Mouse (Mus musculus): ENCODE results near the gene Serinc3. TPM values are rescaled to one million over a fixed set of nuclear protein-coding genes. Genes with fewer than 3 reads are reported as not detected.

Gene Serinc3
- polyA plus RNA-seq, 1 experiment from 2014 or later, result 31.2 TPM

DNA sequence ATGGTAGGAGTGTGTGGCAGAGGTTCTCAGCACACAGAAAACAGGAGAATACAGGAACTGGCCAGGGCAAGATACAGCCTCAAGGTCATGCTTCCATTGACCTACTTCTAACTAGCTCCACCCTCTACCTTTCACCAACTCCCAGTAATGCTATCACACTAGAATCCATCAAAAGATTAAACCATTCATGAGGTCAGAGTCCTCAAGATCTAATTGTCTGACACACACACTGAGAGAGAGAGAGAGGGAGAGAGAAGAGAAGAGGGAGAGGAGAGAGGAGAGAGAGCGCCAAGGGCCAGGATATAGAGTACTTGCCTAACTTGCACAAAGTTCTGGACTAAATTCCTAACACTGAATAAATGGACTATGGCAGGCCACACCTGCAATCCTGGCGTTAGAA is 37.4 kb upstream of the Serinc3 start:
- no peak overlapping the region for H3K4me2 ChIP-seq
- H3K36me3 ChIP-seq, result no peaks in the 10 kb centered on the region
- ATAC-seq (ENCODE audit: low FRiP score, low read depth), result no peak
- no peak overlapping the region for H3K9ac ChIP-seq
- no peaks in the 10 kb centered on the region for H3K27me3 ChIP-seq
- H3K27ac ChIP-seq (replicated peaks), result no peak overlapping the region
- H3K4me3 ChIP-seq, result no peak overlapping the region
- no peaks in the 10 kb centered on the region for H3K9me3 ChIP-seq
- H3K4me1 ChIP-seq (replicated peaks), result no peaks in the 10 kb centered on the region; the same call in 1 of the 2 replicates
- 94% methylated on average over 2 of the region's 2 CpGs for WGBS

- no peak for ATAC-seq (ENCODE audit: low FRiP score, low read depth)
- Histone ChIP-seq H3K4me2 (no peak overlapping the region), H3K36me3 (no peaks in the 10 kb centered on the region), H3K9ac (no peak overlapping the region), H3K9me3 (no peaks in the 10 kb centered on the region), H3K27me3 (no peaks in the 10 kb centered on the region), H3K4me1 (replicated peaks) (peaks cover 9% of the 10 kb centered on the region), H3K27ac (replicated peaks) (no peak overlapping the region), H3K4me3 (no peak overlapping the region)
- WGBS, result 91% methylated on average over 3 of the region's 3 CpGs
Observed at GRCm38 (mm10) chr2:163676745-163677144, 31.8 kb upstream of the Serinc3 start.

GRCm38 (mm10) chr2:163676321-163676720 is 31.4 kb upstream of the Serinc3 start:
- H3K4me3 ChIP-seq, result no peak overlapping the region

DNA sequence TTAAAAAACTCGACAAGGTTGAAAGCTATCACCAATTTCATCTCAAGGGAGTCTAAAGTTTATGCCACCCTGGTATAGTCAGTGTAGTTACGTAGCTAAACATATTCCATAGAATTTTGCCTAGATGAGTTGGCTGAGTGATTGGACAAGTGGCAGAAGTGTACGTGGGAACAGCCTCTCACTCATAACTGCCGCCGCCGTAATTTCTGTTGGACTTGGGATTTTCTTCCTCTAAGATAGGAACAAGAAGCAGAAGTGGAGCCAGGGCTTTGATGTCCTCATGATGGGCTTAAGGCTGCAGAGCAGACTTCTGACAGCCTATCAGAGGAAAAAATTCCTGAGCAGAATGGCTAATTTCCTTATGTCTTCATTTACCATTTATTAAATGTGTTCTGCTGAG is 30.7 kb upstream of the Serinc3 start:
- Histone ChIP-seq H3K9ac (no peak overlapping the region), H3K4me3 (no peak overlapping the region), H3K9me3 (no peaks in the 10 kb centered on the region), H3K4me2 (no peak overlapping the region), H3K4me1 (replicated peaks) (peaks cover 9% of the 10 kb centered on the region), H3K36me3 (no peaks in the 10 kb centered on the region), H3K27ac (replicated peaks) (no peak overlapping the region), H3K27me3 (no peaks in the 10 kb centered on the region)
- WGBS, result 77% methylated on average over 6 of the region's 6 CpGs
- no peak for ATAC-seq (ENCODE audit: low FRiP score, low read depth)

More at GRCm38 (mm10) chr2:163676321-163676720, 31.4 kb upstream of the Serinc3 start:
- no peak for ATAC-seq (ENCODE audit: low FRiP score, low read depth)
- Histone ChIP-seq H3K36me3 (no peaks in the 10 kb centered on the region), H3K27ac (replicated peaks) (no peak overlapping the region), H3K4me1 (replicated peaks) (peaks cover 9% of the 10 kb centered on the region), H3K4me2 (no peak overlapping the region), H3K27me3 (no peaks in the 10 kb centered on the region), H3K9ac (no peak overlapping the region), H3K9me3 (no peaks in the 10 kb centered on the region)
- WGBS, result 94% methylated on average over 4 of the region's 4 CpGs

DNA sequence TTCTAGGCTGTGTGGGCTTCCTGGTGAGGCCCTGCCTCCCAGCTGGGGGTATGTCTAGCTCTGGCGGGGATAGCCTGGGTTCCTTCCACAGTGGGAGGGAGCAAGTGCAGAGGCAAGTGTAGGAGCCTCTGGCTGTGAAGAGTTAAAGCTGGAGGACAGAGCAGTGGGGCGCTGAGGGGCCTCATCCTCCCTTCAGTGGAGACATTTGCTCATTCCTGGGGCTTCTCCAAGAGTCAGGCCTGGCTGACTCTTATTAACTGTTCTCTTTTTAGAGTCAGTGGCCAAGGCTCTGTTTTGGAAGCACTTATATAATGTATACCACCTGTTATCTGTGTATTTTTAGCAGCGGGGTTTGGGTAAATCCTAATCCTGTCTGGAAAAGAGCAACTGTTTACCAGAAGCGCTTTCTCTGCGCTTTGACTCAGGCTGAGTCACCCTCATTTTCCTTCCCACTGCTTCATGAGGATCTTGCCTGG is 30.3 kb upstream of the Serinc3 start:
- Histone ChIP-seq H3K36me3 (no peaks in the 10 kb centered on the region), H3K4me2 (no peak overlapping the region), H3K9ac (no peak overlapping the region), H3K4me3 (no peak overlapping the region), H3K9me3 (no peaks in the 10 kb centered on the region), H3K27ac (replicated peaks) (no peak overlapping the region), H3K4me1 (replicated peaks) (peaks cover 9% of the 10 kb centered on the region), H3K27me3 (no peaks in the 10 kb centered on the region)
- ATAC-seq (ENCODE audit: low FRiP score, low read depth), result no peak
- WGBS, result 51% methylated on average over 5 of the region's 5 CpGs

GRCm38 (mm10) chr2:163674397-163674796 is 29.5 kb upstream of the Serinc3 start:
- peaks cover 9% of the 10 kb centered on the region for H3K4me1 ChIP-seq (replicated peaks)
- no peak overlapping the region for H3K4me2 ChIP-seq
- no peak for ATAC-seq (ENCODE audit: low FRiP score, low read depth)
- no peak overlapping the region for H3K9ac ChIP-seq
- 68% methylated on average over 5 of the region's 5 CpGs for WGBS
- H3K36me3 ChIP-seq, result no peaks in the 10 kb centered on the region
- H3K27me3 ChIP-seq, result no peaks in the 10 kb centered on the region
- no peaks in the 10 kb centered on the region for H3K9me3 ChIP-seq
- H3K4me3 ChIP-seq, result no peak overlapping the region
- H3K27ac ChIP-seq (replicated peaks), result no peak overlapping the region

GRCm38 (mm10) chr2:163670872-163671594 is 26.1 kb upstream of the Serinc3 start:
- 89% methylated on average over 11 of the region's 11 CpGs for WGBS
- Histone ChIP-seq H3K4me1 (replicated peaks) (peaks cover 9% of the 10 kb centered on the region), H3K36me3 (no peaks in the 10 kb centered on the region), H3K4me3 (no peak overlapping the region), H3K27ac (replicated peaks) (no peak overlapping the region), H3K9me3 (no peaks in the 10 kb centered on the region), H3K4me2 (no peak overlapping the region), H3K9ac (no peak overlapping the region), H3K27me3 (no peaks in the 10 kb centered on the region)
- no peak for ATAC-seq (ENCODE audit: low FRiP score, low read depth)

DNA sequence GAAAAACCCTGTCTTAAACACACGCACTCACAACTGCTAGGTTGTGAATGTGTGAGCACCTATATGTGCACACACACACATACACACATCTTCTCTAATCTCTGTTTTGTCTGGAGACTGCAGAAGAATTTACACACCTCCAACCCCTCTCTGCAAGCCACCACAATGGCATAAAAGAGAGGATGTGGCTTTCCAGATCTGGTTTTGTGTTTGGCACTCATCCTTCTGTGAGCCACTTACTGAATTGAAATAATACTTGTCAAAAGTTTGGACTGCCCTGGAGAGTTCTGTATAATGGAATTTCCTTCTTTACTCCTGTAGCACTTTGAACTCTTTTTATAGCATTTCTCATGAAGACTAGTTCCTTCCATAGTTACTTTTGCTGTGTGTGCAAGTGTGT is 22.1 kb upstream of the Serinc3 start:
- H3K27me3 ChIP-seq, result no peaks in the 10 kb centered on the region
- H3K4me2 ChIP-seq, result no peak overlapping the region
- H3K4me3 ChIP-seq, result no peak overlapping the region
- H3K9me3 ChIP-seq, result no peaks in the 10 kb centered on the region
- H3K27ac ChIP-seq (replicated peaks), result no peak overlapping the region
- no peak for ATAC-seq (ENCODE audit: low FRiP score, low read depth)
- no peak overlapping the region for H3K9ac ChIP-seq
- H3K36me3 ChIP-seq, result no peaks in the 10 kb centered on the region
- 88% methylated on average over 1 of the region's 1 CpGs for WGBS
- no peaks in the 10 kb centered on the region for H3K4me1 ChIP-seq (replicated peaks)

GRCm38 (mm10) chr2:163663930-163664329 is 19.0 kb upstream of the Serinc3 start:
- no peak overlapping the region for H3K9ac ChIP-seq
- H3K4me2 ChIP-seq, result no peak overlapping the region
- WGBS, result 60% methylated on average over 3 of the region's 3 CpGs
- H3K27ac ChIP-seq (replicated peaks), result no peak overlapping the region
- ATAC-seq (ENCODE audit: low FRiP score, low read depth), result no peak
- H3K4me1 ChIP-seq (replicated peaks), result peaks cover 21% of the 10 kb centered on the region
- no peaks in the 10 kb centered on the region for H3K36me3 ChIP-seq
- no peaks in the 10 kb centered on the region for H3K9me3 ChIP-seq
- H3K4me3 ChIP-seq, result no peak overlapping the region
- H3K27me3 ChIP-seq, result no peaks in the 10 kb centered on the region

DNA sequence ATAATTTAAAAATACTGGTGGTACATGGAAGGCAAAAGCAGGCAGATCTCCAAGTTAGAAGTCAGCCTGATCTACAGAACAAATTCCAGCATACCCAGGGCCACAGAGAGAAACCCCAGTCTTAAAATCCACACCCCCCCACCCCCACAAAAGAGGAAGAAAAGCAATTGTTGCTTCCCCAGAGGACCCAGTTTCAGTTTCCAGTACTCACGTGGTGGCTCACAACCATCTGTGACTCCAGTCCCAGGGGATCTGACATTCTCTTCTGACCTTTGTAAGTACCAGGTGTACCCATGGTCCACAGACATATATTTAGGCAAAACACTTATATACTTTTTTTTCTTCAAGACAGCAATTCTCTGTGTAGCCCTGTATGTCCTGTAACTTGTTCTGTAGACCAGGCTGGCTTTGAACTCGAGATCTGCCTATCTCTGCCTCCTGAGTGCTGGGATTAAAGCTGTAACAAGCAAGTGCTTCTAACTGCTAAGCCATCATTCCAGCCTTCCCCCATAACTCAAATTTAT is 17.8 kb upstream of the Serinc3 start:
- Histone ChIP-seq H3K9ac (no peak overlapping the region), H3K4me2 (no peak overlapping the region), H3K27me3 (no peaks in the 10 kb centered on the region), H3K9me3 (no peaks in the 10 kb centered on the region), H3K4me3 (no peak overlapping the region), H3K4me1 (replicated peaks) (peaks cover 25% of the 10 kb centered on the region), H3K27ac (replicated peaks) (no peak overlapping the region), H3K36me3 (no peaks in the 10 kb centered on the region)
- 79% methylated on average over 2 of the region's 2 CpGs for WGBS
- no peak for ATAC-seq (ENCODE audit: low FRiP score, low read depth)

DNA sequence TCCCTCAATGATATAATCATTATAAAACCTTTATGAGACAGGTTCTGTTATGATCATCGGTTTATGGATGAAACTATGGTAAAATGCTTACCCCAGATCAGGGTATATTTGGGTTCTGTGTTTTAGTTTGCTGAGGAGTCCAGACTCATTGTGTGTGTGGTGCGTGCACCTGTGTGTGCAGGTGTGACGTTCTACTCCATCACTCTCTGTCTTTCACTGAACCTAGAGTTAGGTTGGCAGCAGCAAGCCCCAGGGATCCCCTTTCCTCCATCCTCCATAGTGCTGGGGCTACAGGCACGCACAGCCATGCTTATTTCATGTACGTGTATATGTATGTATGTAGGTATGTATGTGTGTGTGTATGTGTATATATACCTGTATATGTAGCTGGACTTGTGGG is 17.1 kb upstream of the Serinc3 start:
- no peaks in the 10 kb centered on the region for H3K27me3 ChIP-seq
- no peaks in the 10 kb centered on the region for H3K36me3 ChIP-seq
- peaks cover 27% of the 10 kb centered on the region for H3K4me1 ChIP-seq (replicated peaks)
- no peak overlapping the region for H3K9ac ChIP-seq
- no peak overlapping the region for H3K4me2 ChIP-seq
- no peak overlapping the region for H3K27ac ChIP-seq (replicated peaks)
- H3K9me3 ChIP-seq, result no peaks in the 10 kb centered on the region
- WGBS, result 94% methylated on average over 5 of the region's 5 CpGs
- H3K4me3 ChIP-seq, result no peak overlapping the region
- ATAC-seq (ENCODE audit: low FRiP score, low read depth), result no peak

- WGBS, result 49% methylated on average over 6 of the region's 6 CpGs
- no peaks in the 10 kb centered on the region for H3K36me3 ChIP-seq
- no peak overlapping the region for H3K4me3 ChIP-seq
- H3K9me3 ChIP-seq, result no peaks in the 10 kb centered on the region
- no peaks in the 10 kb centered on the region for H3K27me3 ChIP-seq
- peaks cover 27% of the 10 kb centered on the region for H3K4me1 ChIP-seq (replicated peaks)
- no peak overlapping the region for H3K4me2 ChIP-seq
- no peak for ATAC-seq (ENCODE audit: low FRiP score, low read depth)
- no peak overlapping the region for H3K27ac ChIP-seq (replicated peaks)
- H3K9ac ChIP-seq, result no peak overlapping the region
Observed at GRCm38 (mm10) chr2:163661371-163661850, 16.5 kb upstream of the Serinc3 start.

Data from hindbrain, embryonic 15.5 days (tissue).